Mouse (Mus musculus) MN1 (cell line): ENCODE measurements around the gene Pde4dip.

ENCODE experiments used
- DNase-seq: peaks from one replicate; pipeline ENCODE4 v3.0.0-alpha.2; 2016; ENCODE audit warnings: low spot score

Pde4dip gene

GRCm38 (mm10) chr3:97751566-97751965 lies 136.9 kb downstream of the Pde4dip start:
- DNase-seq = no peak

GRCm38 (mm10) chr3:97748789-97749188 lies 139.7 kb downstream of the Pde4dip start:
- no peak for DNase-seq

GRCm38 (mm10) chr3:97742841-97743240 lies 145.7 kb downstream of the Pde4dip start:
- no peak for DNase-seq

GRCm38 (mm10) chr3:97735575-97735974 lies 152.9 kb downstream of the Pde4dip start:
- DNase-seq = no peak

- DNase-seq = no peak
Observed at GRCm38 (mm10) chr3:97734259-97734658, 154.2 kb downstream of the Pde4dip start.

GRCm38 (mm10) chr3:97732622-97733021 lies 155.9 kb downstream of the Pde4dip start:
- no peak for DNase-seq

- no peak for DNase-seq
Observed at GRCm38 (mm10) chr3:97730624-97731023, 157.9 kb downstream of the Pde4dip start.

GRCm38 (mm10) chr3:97730131-97730530 lies 158.4 kb downstream of the Pde4dip start:
- no peak for DNase-seq

- DNase-seq = no peak
Observed at GRCm38 (mm10) chr3:97727801-97728200, 160.7 kb downstream of the Pde4dip start.

- no peak for DNase-seq
Observed at GRCm38 (mm10) chr3:97719116-97719515, 169.4 kb downstream of the Pde4dip start.

- DNase-seq = no peak
Observed at GRCm38 (mm10) chr3:97715922-97716321, 172.6 kb downstream of the Pde4dip start.

- DNase-seq = no peak
Observed at GRCm38 (mm10) chr3:97710881-97711280, 177.6 kb downstream of the Pde4dip start.

- no peak for DNase-seq
Observed at GRCm38 (mm10) chr3:97710134-97710533, 178.4 kb downstream of the Pde4dip start.

GRCm38 (mm10) chr3:97706561-97706960 lies 181.9 kb downstream of the Pde4dip start:
- DNase-seq = no peak

GRCm38 (mm10) chr3:97705508-97705907 lies 183.0 kb downstream of the Pde4dip start:
- DNase-seq = no peak

- no peak for DNase-seq
Observed at GRCm38 (mm10) chr3:97702448-97703080, 185.9 kb downstream of the Pde4dip start.

GRCm38 (mm10) chr3:97701198-97701597 lies 187.3 kb downstream of the Pde4dip start:
- no peak for DNase-seq

- DNase-seq = no peak
Observed at GRCm38 (mm10) chr3:97699061-97699460, 189.4 kb downstream of the Pde4dip start.

- no peak for DNase-seq
Observed at GRCm38 (mm10) chr3:97697291-97697690, 191.2 kb downstream of the Pde4dip start.

- DNase-seq = no peak
Observed at GRCm38 (mm10) chr3:97696866-97697265, 191.6 kb downstream of the Pde4dip start.

GRCm38 (mm10) chr3:97693806-97694205 lies 194.7 kb downstream of the Pde4dip start:
- DNase-seq = no peak

GRCm38 (mm10) chr3:97691443-97692017 lies 197.0 kb downstream of the Pde4dip start:
- DNase-seq = no peak

GRCm38 (mm10) chr3:97690590-97690989 lies 197.9 kb downstream of the Pde4dip start:
- no peak for DNase-seq

GRCm38 (mm10) chr3:97689289-97689688 lies 199.2 kb downstream of the Pde4dip start:
- no peak for DNase-seq
